ENCODE assay signal across 8 mouse cellular contexts in genomic region chr6:108828234-108828868, GRCm38 (mm10). TPM values are rescaled to one million over a fixed set of nuclear protein-coding genes. Genes with fewer than 3 reads are reported as not detected.
DNase-seq lines count a peak whose midpoint lies in the region; ATAC-seq and TF ChIP-seq lines count a peak whose summit lies in the region.

Edem1 (plus strand) TSS chr6:108828641.

- peak within 1 kb of the TSS; percentile 92 for H3K4me3 ChIP-seq in hindbrain, embryonic 13.5 days

- peak within 1 kb of the TSS; percentile 92 for H3K4me2 ChIP-seq in hindbrain, embryonic 13.5 days

- H3K4me1 ChIP-seq in hindbrain, embryonic 13.5 days (replicated peaks), result peaks cover 20% of the 10 kb centered on the region

- no peaks in the 10 kb centered on the region for H3K27me3 ChIP-seq in Patski
- H3K27me3 ChIP-seq in hindbrain, embryonic 13.5 days, result no peaks in the 10 kb centered on the region

- CTCF ChIA-PET in Patski (lab: Charles Lee), result no interaction called here

- POLR2A ChIA-PET in Patski (lab: Charles Lee), result no interaction called here

- no peaks in the 10 kb centered on the region for H3K9me3 ChIP-seq in hindbrain, embryonic 13.5 days

- peak within 1 kb of the TSS; percentile 96 for H3K9ac ChIP-seq in hindbrain, embryonic 13.5 days

- in situ Hi-C loops in Patski (cut with MboI; ENCODE audit: low pct_unique_long_range_greater_than_20kb), result no loop called here

- peak; percentile 70 for DNase-seq in Patski (ENCODE audit: low read depth, low spot score)
- DNase-seq in cerebellum, postnatal 14 days, result peak; percentile 92 to 94
- DNase-seq in frontal cortex, postnatal 14 days (ENCODE audit: low spot score in 2 of 2), result peak; percentile 92 to 94
- DNase-seq in layer of hippocampus, postnatal 25 days (ENCODE audit: extremely low spot score in 1 of 2, low spot score in 1 of 2), result peak; percentile 77 to 84
- peak; percentile 99 for DNase-seq in lung, postnatal 25 days (ENCODE audit: low spot score)
- peak; percentile 97 for DNase-seq in retina, embryonic 14.5 days (ENCODE audit: low spot score)
- peak; percentile 97 for DNase-seq in thymus, postnatal 4 days

- peak within 1 kb of the TSS; percentile 83 for H3K27ac ChIP-seq in hindbrain, embryonic 13.5 days

- peaks cover 11% of the 10 kb centered on the region for H3K36me3 ChIP-seq in hindbrain, embryonic 13.5 days

- ATAC-seq in Patski, result peak; percentile 100
- peak; percentile 97 for ATAC-seq in hindbrain, embryonic 13.5 days (ENCODE audit: low FRiP score)

- under 1% methylated on average over 63 of the region's 67 CpGs for WGBS in hindbrain, embryonic 13.5 days

- TF ChIP-seq CTCF in Patski (IDR thresholded peaks at IDR 0.05), result no peak

RNA-seq across cellular contexts. Expression of gene Edem1, which starts in this region (rescaled TPM):
- 32.6 TPM for polyA plus RNA-seq in Patski (2021)
- polyA plus RNA-seq in hindbrain, embryonic 13.5 days (2015; fragmentation: Nextera tagmentation; extraction: Ambion mirVana), result 6.0 and 6.5 TPM in 2 replicates
- 10 to 100 TPM; 14.8 to 17.0 TPM for total RNA-seq in layer of hippocampus, postnatal 25 days (2021)

Comparison
In these comparisons a context has a peak if more than half of its experiments do, and no peak if none do; other contexts are left out.
1. Peak in every context shown above with its lines: DNase-seq, ATAC-seq, H3K4me3 ChIP-seq and H3K27ac ChIP-seq.